Mouse (Mus musculus) hindbrain, embryonic 11.5 days (tissue): ENCODE data around the gene Tcf19. TPM values are rescaled to one million over a fixed set of nuclear protein-coding genes. Genes with fewer than 3 reads are reported as not detected.
A peak's percentile ranks its signal among the peaks of the same experiment; 100 is the strongest.
"Not testable (repeated sequence)": the region's sequence is repeated elsewhere in the genome, so short reads cannot be mapped to it uniquely, and the experiment has no call there.

ENCODE experiments used
- ATAC-seq: fragments of 200-750 bp; cut with Nextera tagmentation; 2 replicates; pipeline ENCODE4 v1.8.0; 2017; ENCODE audit warnings: mild to moderate bottlenecking, moderate TSS enrichment, moderate library complexity; ENCODE audit not compliant: low FRiP score
- DNase-seq: peaks from one replicate; pipeline ENCODE4 v3.0.0-alpha.2; 2015; ENCODE audit warnings: low spot score
- H3K27ac ChIP-seq: fragments of 300-500 bp; sonication (generic); 2 replicates; pipeline ENCODE4 v1.5.1; 2014; ENCODE audit warnings: mild to moderate bottlenecking, low read depth, low read length
- H3K27me3 ChIP-seq: fragments of 300-500 bp; sonication (generic); 2 replicates; pipeline ENCODE4 v1.6.1; 2014; ENCODE audit warnings: mild to moderate bottlenecking, low read length, moderate library complexity, mixed read lengths; ENCODE audit not compliant: control insufficient read depth, insufficient read depth
- H3K36me3 ChIP-seq: fragments of 300-500 bp; sonication (generic); 2 replicates; pipeline ENCODE4 v1.6.1; 2014; ENCODE audit warnings: mild to moderate bottlenecking, low read length, moderate library complexity, mixed read lengths; ENCODE audit not compliant: control insufficient read depth, insufficient read depth
- H3K4me1 ChIP-seq: fragments of 300-500 bp; sonication (generic); replicated peaks from 2 replicates; pipeline ENCODE4 v1.6.1; 2014; ENCODE audit warnings: low read length, mixed read lengths; ENCODE audit not compliant: control insufficient read depth, insufficient read depth
- H3K4me2 ChIP-seq: fragments of 300-500 bp; sonication (generic); replicated peaks from 2 replicates; pipeline ENCODE4 v1.6.1; 2014; ENCODE audit warnings: mild to moderate bottlenecking, low read depth, low read length
- H3K4me3 ChIP-seq: fragments of 300-500 bp; sonication (generic); 2 replicates; pipeline ENCODE4 v1.5.1; 2014; ENCODE audit warnings: low read depth, low read length
- H3K9ac ChIP-seq: fragments of 300-500 bp; sonication (generic); 2 replicates; pipeline ENCODE4 v1.6.1; 2014; ENCODE audit warnings: low read depth, low read length
- H3K9me3 ChIP-seq: fragments of 300-500 bp; sonication (generic); 2 replicates; pipeline ENCODE4 v1.6.1; 2016; ENCODE audit warnings: low read length; ENCODE audit not compliant: control insufficient read depth
- WGBS: fragments of 180-500 bp; shearing (Covaris S2); extraction: QIAGEN DNeasy Blood & Tissue Kit; methylation state at CpG from one replicate; pipeline ENCODE4 v1.1.7; 2014; 5-methylcytosine and 5-hydroxymethylcytosine counted together
- polyA plus RNA-seq: library from polyadenylated mRNA; unstranded; fragments of >200 nt; fragmentation: Nextera tagmentation; extraction: Ambion mirVana; gene quantifications from 2 replicates; pipeline ENCODE4 v1.2.1, GENCODE M21; 2014

Tcf19 gene
- polyA plus RNA-seq, 1 experiment from 2014 or later = 50.8 TPM

DNA sequence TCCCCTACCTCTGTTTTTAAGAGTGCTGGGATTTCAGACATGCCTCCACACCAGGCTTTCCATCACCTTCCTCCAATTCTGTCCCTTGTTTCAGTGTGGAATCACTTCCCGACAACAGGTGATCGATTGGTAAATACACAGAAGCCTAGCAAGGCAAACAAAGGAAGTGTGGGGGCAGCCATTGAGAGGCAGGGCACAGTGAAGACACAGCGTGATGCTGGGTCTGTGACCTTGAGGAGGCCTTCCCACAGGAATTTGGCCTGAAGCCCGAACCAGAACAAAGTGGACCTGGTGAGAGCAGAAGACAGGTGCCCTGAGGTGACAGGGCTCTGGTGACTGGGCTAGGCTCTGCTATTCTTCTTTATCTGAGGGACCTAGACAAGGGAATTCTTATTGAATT, 30.9 kb downstream of the Tcf19 start:
- ATAC-seq (no peak), DNase-seq (no peak)
- WGBS = 23% methylated on average over 4 of the region's 4 CpGs
- Histone ChIP-seq H3K27me3 (no peaks in the 10 kb centered on the region), H3K9ac (no peak overlapping the region), H3K27ac (no peak overlapping the region), H3K9me3 (no peaks in the 10 kb centered on the region), H3K4me1 (no peaks in the 10 kb centered on the region), H3K36me3 (no peaks in the 10 kb centered on the region), H3K4me3 (no peak overlapping the region), H3K4me2 (no peak overlapping the region)

GRCm38 (mm10) chr17:35484066-35484465, 32.6 kb downstream of the Tcf19 start:
- no peak for ATAC-seq
- no peak overlapping the region for H3K27ac ChIP-seq
- no peak overlapping the region for H3K4me3 ChIP-seq
- no peaks in the 10 kb centered on the region for H3K36me3 ChIP-seq
- 4% methylated on average over 9 of the region's 9 CpGs for WGBS
- H3K4me2 ChIP-seq = no peak overlapping the region
- DNase-seq = peak; percentile 80
- no peaks in the 10 kb centered on the region for H3K9me3 ChIP-seq
- H3K4me1 ChIP-seq = no peaks in the 10 kb centered on the region
- no peak overlapping the region for H3K9ac ChIP-seq
- no peaks in the 10 kb centered on the region for H3K27me3 ChIP-seq

DNA sequence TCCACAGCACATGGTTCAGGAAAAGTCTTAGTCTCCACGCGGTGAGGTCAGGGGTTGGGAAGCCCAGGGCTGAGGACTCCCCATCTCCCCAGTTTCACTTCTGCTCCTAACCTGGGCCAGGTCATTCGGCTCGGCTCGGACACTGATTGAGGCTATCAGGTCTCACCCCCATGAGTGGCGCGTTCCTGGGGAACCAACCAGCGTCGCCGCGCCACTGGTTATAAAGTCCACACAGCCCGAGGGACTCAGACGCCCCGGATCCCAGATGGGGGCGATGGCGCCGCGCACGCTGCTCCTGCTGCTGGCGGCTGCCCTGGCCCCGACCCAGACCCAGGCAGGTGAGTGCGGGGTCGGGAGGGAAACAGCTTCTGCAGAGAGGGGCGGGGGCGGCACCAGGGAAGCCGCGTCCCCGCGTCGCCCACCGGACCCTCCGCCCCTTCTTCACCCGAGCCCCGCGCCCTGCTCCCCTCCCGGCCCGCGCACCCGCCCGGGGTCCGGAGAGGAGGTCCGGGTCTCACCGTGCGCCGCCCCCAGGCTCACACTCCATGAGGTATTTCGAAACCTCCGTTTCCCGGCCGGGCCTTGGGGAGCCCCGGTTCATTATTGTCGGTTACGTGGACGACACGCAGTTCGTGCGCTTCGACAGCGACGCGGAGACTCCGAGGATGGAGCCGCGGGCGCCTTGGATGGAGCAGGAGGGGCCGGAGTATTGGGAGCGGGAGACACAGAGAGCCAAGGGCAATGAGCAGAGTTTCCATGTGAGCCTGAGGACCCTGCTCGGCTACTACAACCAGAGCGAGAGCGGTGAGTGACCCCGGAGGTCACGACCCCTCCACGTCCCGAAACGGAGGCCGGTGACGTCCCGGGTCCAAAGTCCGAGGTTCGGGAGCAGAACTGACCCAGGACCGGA, 46.5 kb downstream of the Tcf19 start, which contains the start of gene H2-Q10:
Gene H2-Q10, plus strand, starts transcription at position 248 of the 910 bp plus-strand sequence.
- Histone ChIP-seq H3K4me3 (peak within 1 kb of the TSS; percentile 36), H3K27me3 (peaks cover 21% of the 10 kb centered on the region), H3K4me1 (0 out of 2 replicates have a peak, but pooled peaks cover 5% of the 10 kb centered on the region), H3K4me2 (peak within 1 kb of the TSS; percentile 71), H3K9me3 (no peaks in the 10 kb centered on the region), H3K27ac (no peak within 1 kb of the TSS), H3K36me3 (no peaks in the 10 kb centered on the region), H3K9ac (peak within 1 kb of the TSS; percentile 31; the same call in 1 of the 2 replicates)
- 2% methylated on average over 77 of the region's 80 CpGs for WGBS
- peak; percentile 53 for DNase-seq
- ATAC-seq = no peak

GRCm38 (mm10) chr17:35468936-35469335, 47.7 kb downstream of the Tcf19 start:
- not testable (repeated sequence) for DNase-seq, ATAC-seq, H3K4me2 ChIP-seq, H3K27ac ChIP-seq, H3K9ac ChIP-seq, H3K4me1 ChIP-seq, H3K36me3 ChIP-seq, H3K9me3 ChIP-seq, H3K4me3 ChIP-seq
- WGBS = 68% methylated on average over 3 of the region's 3 CpGs
- H3K27me3 ChIP-seq = peaks cover 21% of the 10 kb centered on the region

DNA sequence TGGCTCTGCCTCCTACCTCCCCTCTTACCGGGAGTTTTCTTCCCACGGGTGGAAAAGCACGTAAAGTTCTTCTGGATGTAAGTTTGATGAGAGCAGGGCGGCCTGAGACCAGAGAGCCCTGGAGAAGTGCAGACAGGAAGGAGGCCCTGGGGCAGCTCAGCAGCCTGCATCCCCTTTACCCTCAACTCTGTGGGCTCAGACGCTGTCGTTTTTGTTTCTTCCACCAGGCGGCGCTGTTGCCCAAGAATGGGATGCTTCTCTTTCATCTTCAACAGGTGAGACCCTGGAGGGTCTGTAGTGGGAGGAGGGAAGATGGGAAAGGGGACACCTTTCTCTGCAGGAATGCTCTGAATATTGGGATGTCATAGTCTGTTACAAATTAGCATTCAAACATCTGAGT, 51.0 kb downstream of the Tcf19 start:
- H3K9me3 ChIP-seq, H3K36me3 ChIP-seq, H3K27ac ChIP-seq, H3K4me3 ChIP-seq, H3K9ac ChIP-seq, H3K4me2 ChIP-seq, H3K4me1 ChIP-seq, ATAC-seq: not testable (repeated sequence)
- 10% methylated on average over 8 of the region's 8 CpGs for WGBS
- peak; percentile 77 for DNase-seq
- peaks cover 18% of the 10 kb centered on the region for H3K27me3 ChIP-seq

Other genes with a start within 250 kb of the Tcf19 start
- gene H2-Q1, start 196.4 kb downstream of the Tcf19 start, polyA plus RNA-seq = not detected in 2 replicates
- 0.52 and 0.53 TPM in 2 replicates for gene H2-Q2, start 174.6 kb downstream of the Tcf19 start, polyA plus RNA-seq
- 1.5 and 2.4 TPM in 2 replicates for gene H2-Q4, start 137.2 kb downstream of the Tcf19 start, polyA plus RNA-seq
- gene H2-Q6, start 92.0 kb downstream of the Tcf19 start, polyA plus RNA-seq = 0.46 and 0.60 TPM in 2 replicates
- 7.0 and 8.7 TPM in 2 replicates for gene H2-Q7, start 77.7 kb downstream of the Tcf19 start, polyA plus RNA-seq
- 0.15 TPM in 1 of 2 replicates, not detected in the other for gene H2-Q10, start 46.7 kb downstream of the Tcf19 start, polyA plus RNA-seq
- not detected in 2 replicates for gene Pou5f1, start 10.8 kb downstream of the Tcf19 start, polyA plus RNA-seq
- gene Cchcr1, start 276 bp upstream of the Tcf19 start, polyA plus RNA-seq = 8.3 and 8.9 TPM in 2 replicates
- gene Psors1c2, start 16.4 kb upstream of the Tcf19 start, polyA plus RNA-seq = 0.67 and 0.97 TPM in 2 replicates
- gene Cdsn, start 35.3 kb upstream of the Tcf19 start, polyA plus RNA-seq = 0.06 and 0.20 TPM in 2 replicates
- not detected in 2 replicates for gene 2300002M23Rik, start 50.6 kb upstream of the Tcf19 start, polyA plus RNA-seq
- gene Sfta2, start 84.7 kb upstream of the Tcf19 start, polyA plus RNA-seq = not detected in 2 replicates
- gene Gm9573, start 109.8 kb upstream of the Tcf19 start, polyA plus RNA-seq = not detected in 2 replicates
- gene Mucl3, start 126.9 kb upstream of the Tcf19 start, polyA plus RNA-seq = 0.32 TPM in 1 of 2 replicates, not detected in the other
- gene Vars2, start 150.8 kb upstream of the Tcf19 start, polyA plus RNA-seq = 6.9 and 8.7 TPM in 2 replicates
- 37.8 and 41.4 TPM in 2 replicates for gene Gtf2h4, start 156.9 kb upstream of the Tcf19 start, polyA plus RNA-seq
- gene Ddr1, start 187.8 kb upstream of the Tcf19 start, polyA plus RNA-seq = 69.9 and 78.8 TPM in 2 replicates